Mouse (Mus musculus) cerebellum, postnatal 10 days (tissue): ENCODE measurements at regions not wholly inside any gene's neighbourhood (a gene's known extent, or its start where the extent isn't known, plus 50 kb on each side); places are given as distances from the start of the nearest gene placed in this dataset.

Experiments
- DNase-seq, 2 experiments: peaks; one replicate each; pipeline ENCODE4 v3.0.0; 2021; ENCODE audit warnings: mixed read lengths in 2 of 2

- DNase-seq = no peak
These were observed 695.7 kb upstream of the Kif18a start for GRCm38 (mm10) chr2:108584799-108585198.

GRCm38 (mm10) chr2:108593555-108593954 lies 687.0 kb upstream of the Kif18a start:
- DNase-seq = no peak

- DNase-seq = peak in 1 of 2 experiments; percentile 1
These were observed 680.2 kb upstream of the Kif18a start for GRCm38 (mm10) chr2:108600346-108600745.

- no peak for DNase-seq
These were observed 661.0 kb upstream of the Kif18a start for GRCm38 (mm10) chr2:108619580-108619979.

- no peak for DNase-seq
These were observed 658.0 kb upstream of the Kif18a start for GRCm38 (mm10) chr2:108622367-108623162.

- no peak for DNase-seq
These were observed 644.9 kb upstream of the Kif18a start for GRCm38 (mm10) chr2:108635644-108636043.

GRCm38 (mm10) chr2:108660697-108661388 lies 619.7 kb upstream of the Kif18a start:
- no peak for DNase-seq

- no peak for DNase-seq
These were observed 602.7 kb upstream of the Kif18a start for GRCm38 (mm10) chr2:108677777-108678380.

GRCm38 (mm10) chr2:108681574-108681973 lies 599.0 kb upstream of the Kif18a start:
- DNase-seq = no peak

- DNase-seq = peak; percentile 56 to 69
These were observed 594.4 kb upstream of the Kif18a start for GRCm38 (mm10) chr2:108686019-108686743.

- peak; percentile 69 to 72 for DNase-seq
These were observed 590.4 kb upstream of the Kif18a start for GRCm38 (mm10) chr2:108690091-108690490.

GRCm38 (mm10) chr2:108691156-108692007 lies 589.2 kb upstream of the Kif18a start:
- DNase-seq = no peak

- no peak for DNase-seq
These were observed 579.2 kb upstream of the Kif18a start for GRCm38 (mm10) chr2:108701308-108701707.

- no peak for DNase-seq
These were observed 572.4 kb upstream of the Kif18a start for GRCm38 (mm10) chr2:108707856-108708855.

GRCm38 (mm10) chr2:108742079-108742478 lies 538.5 kb upstream of the Kif18a start:
- DNase-seq = no peak

- DNase-seq = no peak
These were observed 537.0 kb upstream of the Kif18a start for GRCm38 (mm10) chr2:108743511-108743910.

GRCm38 (mm10) chr2:108744797-108745196 lies 535.7 kb upstream of the Kif18a start:
- DNase-seq = no peak

GRCm38 (mm10) chr2:108753494-108754225 lies 526.9 kb upstream of the Kif18a start:
- DNase-seq = no peak

- DNase-seq = no peak
These were observed 524.7 kb upstream of the Kif18a start for GRCm38 (mm10) chr2:108755821-108756220.

- no peak for DNase-seq
These were observed 524.3 kb upstream of the Kif18a start for GRCm38 (mm10) chr2:108756251-108756650.
